Mouse (Mus musculus) hindbrain, postnatal 0 days (tissue): ENCODE results near the gene Ttll10. TPM values are rescaled to one million over a fixed set of nuclear protein-coding genes. Genes with fewer than 3 reads are reported as not detected.

Source experiments
- ATAC-seq: fragments of 200-750 bp; cut with Nextera tagmentation; 2 replicates; pipeline ENCODE4 v1.8.0; 2017; ENCODE audit warnings: mild to moderate bottlenecking, moderate TSS enrichment, moderate library complexity
- DNase-seq: peaks from one replicate; pipeline ENCODE4 v3.0.0-alpha.2; 2015; ENCODE audit warnings: low spot score
- H3K27ac ChIP-seq: fragments of 300-500 bp; sonication (generic); 2 replicates; pipeline ENCODE4 v1.5.1; 2014; ENCODE audit warnings: mild to moderate bottlenecking
- H3K27me3 ChIP-seq: fragments of 300-500 bp; sonication (generic); 2 replicates; pipeline ENCODE4 v1.6.1; 2014; ENCODE audit warnings: low read length, mixed read lengths; ENCODE audit not compliant: insufficient read depth
- H3K36me3 ChIP-seq: fragments of 300-500 bp; sonication (generic); 2 replicates; pipeline ENCODE4 v1.6.1; 2014; ENCODE audit warnings: low read length, mixed read lengths; ENCODE audit not compliant: insufficient read depth
- H3K4me1 ChIP-seq: fragments of 300-500 bp; sonication (generic); 2 replicates; pipeline ENCODE4 v1.6.1; 2014; ENCODE audit warnings: antibody characterized with exemption, low read length, mixed read lengths; ENCODE audit not compliant: insufficient read depth
- H3K4me2 ChIP-seq: fragments of 300-500 bp; sonication (generic); 2 replicates; pipeline ENCODE4 v1.6.1; 2014; ENCODE audit warnings: low read depth, mild to moderate bottlenecking, low read length, moderate library complexity, mixed read lengths
- H3K4me3 ChIP-seq: fragments of 300-500 bp; sonication (generic); 2 replicates; pipeline ENCODE4 v1.5.1; 2014; ENCODE audit warnings: low read length
- H3K9ac ChIP-seq: fragments of 300-500 bp; sonication (generic); replicated peaks from 2 replicates; pipeline ENCODE4 v1.6.1; 2014; ENCODE audit warnings: mild to moderate bottlenecking, low read length, moderate library complexity, mixed read lengths
- H3K9me3 ChIP-seq: fragments of 300-500 bp; sonication (generic); 2 replicates; pipeline ENCODE4 v1.6.1; 2016; ENCODE audit warnings: low read length, mixed read lengths
- CTCF ChIP-seq: IDR thresholded peaks from 2 replicates; pipeline ENCODE4 v1.5.1; 2016; ENCODE audit warnings: antibody characterized with exemption, control low read depth, low read depth
- WGBS: fragments of 180-500 bp; shearing (Covaris S2); extraction: QIAGEN DNeasy Blood & Tissue Kit; methylation state at CpG from one replicate; pipeline ENCODE4 v1.1.7; 2014; 5-methylcytosine and 5-hydroxymethylcytosine counted together
- polyA plus RNA-seq: library from polyadenylated mRNA; unstranded; fragments of >200 nt; fragmentation: Nextera tagmentation; extraction: Ambion mirVana; gene quantifications from 2 replicates; pipeline ENCODE4 v1.2.1, GENCODE M21; 2015
- total RNA-seq: library from RNA; depleted of rRNA; stranded (reverse); fragments of >200 nt; gene quantifications from 2 replicates; pipeline ENCODE4 v1.2.3, GENCODE M21; 2014

Ttll10 gene
- total and polyA plus RNA-seq, 2 experiments from 2014 or later, result 0.08 to 0.26 TPM

DNA sequence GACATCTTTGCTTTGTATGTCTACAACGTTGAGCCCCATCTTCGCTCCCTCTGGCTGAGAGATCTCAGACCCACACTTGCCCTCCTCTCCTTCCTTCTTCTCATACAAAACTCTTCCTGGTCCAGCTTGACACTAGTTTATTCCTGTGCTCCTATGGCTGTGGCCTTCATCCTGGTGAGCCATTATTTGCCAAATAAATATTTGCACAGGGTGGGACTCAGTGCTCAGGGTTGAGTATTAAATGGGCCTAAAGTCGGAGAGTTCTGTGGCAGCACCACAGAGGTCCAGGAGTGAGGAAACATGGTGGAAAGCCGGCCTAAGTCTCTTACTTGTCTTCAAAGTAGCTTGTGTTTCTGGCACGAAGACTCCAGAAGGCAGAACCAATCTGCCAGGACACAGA lies 34.5 kb upstream of the Ttll10 start:
- no peak for ATAC-seq
- WGBS, result 88% methylated on average over 5 of the region's 5 CpGs
- TF ChIP-seq CTCF, result no peak

DNA sequence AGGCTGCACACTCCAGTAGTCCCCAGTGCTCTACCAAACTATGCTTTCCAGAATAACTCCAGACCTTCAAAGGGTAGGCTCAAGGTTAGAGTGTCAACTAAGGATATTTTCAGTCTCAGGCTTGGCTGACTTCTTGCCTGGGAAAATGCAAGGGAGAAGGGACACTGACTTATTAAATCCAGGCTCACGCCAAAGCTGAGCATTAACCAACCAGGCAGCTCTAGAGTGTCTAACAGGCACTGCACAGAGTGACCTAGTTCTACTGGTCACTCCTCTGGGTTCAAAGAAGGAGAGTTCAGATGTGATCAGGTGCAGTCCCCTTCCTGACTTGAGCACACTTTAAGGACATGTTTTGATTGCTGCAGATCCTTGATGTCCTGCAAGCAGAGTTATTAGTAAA lies 33.6 kb upstream of the Ttll10 start:
- Histone ChIP-seq H3K4me1 (no peaks in the 10 kb centered on the region), H3K9ac (no peak overlapping the region), H3K27me3 (no peaks in the 10 kb centered on the region), H3K27ac (no peak overlapping the region), H3K36me3 (no peaks in the 10 kb centered on the region), H3K4me2 (no peak overlapping the region), H3K4me3 (no peak overlapping the region), H3K9me3 (no peaks in the 10 kb centered on the region)
- DNase-seq, result no peak
- no peak for TF ChIP-seq CTCF
- WGBS, result 76% methylated on average over 1 of the region's 1 CpGs
- no peak for ATAC-seq

More for the DNA sequence above, 34.5 kb upstream of the Ttll10 start:
- Histone ChIP-seq H3K4me3 (no peak overlapping the region), H3K4me1 (no peaks in the 10 kb centered on the region), H3K27ac (no peak overlapping the region), H3K27me3 (no peaks in the 10 kb centered on the region), H3K9me3 (no peaks in the 10 kb centered on the region), H3K4me2 (no peak overlapping the region), H3K36me3 (no peaks in the 10 kb centered on the region), H3K9ac (no peak overlapping the region)
- DNase-seq, result no peak

DNA sequence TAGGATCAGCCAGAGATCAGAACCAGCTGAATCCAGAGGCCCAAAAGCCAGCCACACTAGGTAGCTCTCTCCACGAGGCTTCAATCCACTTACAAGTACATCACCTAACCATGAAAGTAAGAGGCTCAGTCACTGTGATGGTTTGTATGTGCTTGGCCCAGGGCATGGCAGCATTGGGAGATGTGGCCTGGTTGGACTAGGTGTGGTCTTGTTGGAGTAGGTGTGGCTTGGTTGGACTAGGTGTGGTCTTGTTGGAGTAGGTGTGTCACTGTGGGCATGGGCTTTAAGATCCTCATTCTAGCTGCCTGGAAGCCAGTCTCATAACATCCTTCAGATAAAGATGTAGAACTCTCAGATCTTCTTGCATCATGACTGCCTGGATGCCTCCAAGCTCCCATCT lies 32.0 kb upstream of the Ttll10 start:
- no peak overlapping the region for H3K4me3 ChIP-seq
- ATAC-seq (no peak), DNase-seq (no peak)
- no peak overlapping the region for H3K4me2 ChIP-seq
- no peaks in the 10 kb centered on the region for H3K27me3 ChIP-seq
- H3K9me3 ChIP-seq, result no peaks in the 10 kb centered on the region
- no peak overlapping the region for H3K27ac ChIP-seq
- H3K36me3 ChIP-seq, result no peaks in the 10 kb centered on the region
- no peaks in the 10 kb centered on the region for H3K4me1 ChIP-seq
- WGBS, result 68% methylated on average over 1 of the region's 1 CpGs
- H3K9ac ChIP-seq, result no peak overlapping the region
- no peak for TF ChIP-seq CTCF

DNA sequence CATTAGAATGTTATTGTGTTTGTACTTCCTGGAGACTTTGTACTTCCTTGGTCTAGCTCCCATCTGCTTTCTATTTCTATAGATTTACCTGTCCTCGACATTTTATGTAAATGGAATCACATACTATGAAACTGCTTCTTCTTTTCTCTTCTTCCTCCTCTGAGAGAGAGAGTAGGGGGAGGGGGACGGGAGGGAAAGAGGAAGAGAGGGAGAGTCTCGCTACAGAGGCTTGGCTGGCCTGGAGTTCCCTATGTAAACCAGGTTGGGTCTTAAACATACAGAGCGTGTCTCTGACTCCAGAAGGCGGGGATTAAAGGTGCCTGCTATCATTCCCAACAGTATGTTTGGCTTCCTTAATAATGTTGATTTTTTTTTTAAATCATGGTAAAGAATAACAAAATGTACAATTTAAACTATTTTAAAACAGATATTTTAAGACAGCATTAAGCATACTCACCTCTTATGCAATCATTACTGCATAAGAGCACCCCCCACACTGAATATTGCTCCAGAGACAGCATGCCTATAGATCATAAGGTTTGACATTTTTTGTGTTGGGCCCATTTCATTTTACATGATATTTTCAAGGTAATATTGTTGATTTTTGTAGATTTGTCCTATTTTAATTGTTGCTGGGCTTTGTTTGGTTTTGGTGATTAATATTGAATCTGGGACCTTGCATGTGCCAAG lies 28.3 kb upstream of the Ttll10 start:
- DNase-seq, result no peak
- no peak overlapping the region for H3K27ac ChIP-seq
- 36% methylated on average over 5 of the region's 5 CpGs for WGBS

DNA sequence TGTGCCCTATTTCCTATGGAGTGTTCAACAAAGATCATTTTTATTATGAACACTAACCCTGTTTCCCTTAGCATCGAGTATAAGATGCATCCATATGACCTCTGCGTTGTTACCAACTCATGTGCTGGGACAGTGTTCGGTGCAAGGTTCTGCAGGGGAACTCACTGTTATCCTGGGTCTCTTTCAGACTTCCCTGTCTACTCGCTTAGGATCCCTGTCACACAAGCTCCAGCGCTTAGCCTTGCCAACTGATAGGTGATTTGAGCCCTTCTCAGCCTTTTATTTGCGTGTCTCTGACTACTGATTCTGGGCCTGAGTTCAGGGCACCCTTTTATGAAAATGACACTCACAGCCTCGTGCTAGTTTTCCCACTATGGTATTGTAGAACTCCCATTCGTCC lies 26.0 kb upstream of the Ttll10 start:
- no peaks in the 10 kb centered on the region for H3K27me3 ChIP-seq
- no peaks in the 10 kb centered on the region for H3K36me3 ChIP-seq
- TF ChIP-seq CTCF, result no peak
- no peaks in the 10 kb centered on the region for H3K9me3 ChIP-seq
- ATAC-seq (no peak), DNase-seq (no peak)
- H3K9ac ChIP-seq, result no peak overlapping the region
- 85% methylated on average over 8 of the region's 8 CpGs for WGBS
- H3K27ac ChIP-seq, result no peak overlapping the region
- H3K4me3 ChIP-seq, result no peak overlapping the region
- H3K4me2 ChIP-seq, result no peak overlapping the region
- H3K4me1 ChIP-seq, result no peaks in the 10 kb centered on the region

More for the DNA sequence above, 28.3 kb upstream of the Ttll10 start:
- ATAC-seq, result no peak
- Histone ChIP-seq H3K4me2 (no peak overlapping the region), H3K4me1 (no peaks in the 10 kb centered on the region), H3K4me3 (no peak overlapping the region), H3K9me3 (no peaks in the 10 kb centered on the region), H3K9ac (no peak overlapping the region), H3K36me3 (no peaks in the 10 kb centered on the region), H3K27me3 (no peaks in the 10 kb centered on the region)
- TF ChIP-seq CTCF, result no peak

DNA sequence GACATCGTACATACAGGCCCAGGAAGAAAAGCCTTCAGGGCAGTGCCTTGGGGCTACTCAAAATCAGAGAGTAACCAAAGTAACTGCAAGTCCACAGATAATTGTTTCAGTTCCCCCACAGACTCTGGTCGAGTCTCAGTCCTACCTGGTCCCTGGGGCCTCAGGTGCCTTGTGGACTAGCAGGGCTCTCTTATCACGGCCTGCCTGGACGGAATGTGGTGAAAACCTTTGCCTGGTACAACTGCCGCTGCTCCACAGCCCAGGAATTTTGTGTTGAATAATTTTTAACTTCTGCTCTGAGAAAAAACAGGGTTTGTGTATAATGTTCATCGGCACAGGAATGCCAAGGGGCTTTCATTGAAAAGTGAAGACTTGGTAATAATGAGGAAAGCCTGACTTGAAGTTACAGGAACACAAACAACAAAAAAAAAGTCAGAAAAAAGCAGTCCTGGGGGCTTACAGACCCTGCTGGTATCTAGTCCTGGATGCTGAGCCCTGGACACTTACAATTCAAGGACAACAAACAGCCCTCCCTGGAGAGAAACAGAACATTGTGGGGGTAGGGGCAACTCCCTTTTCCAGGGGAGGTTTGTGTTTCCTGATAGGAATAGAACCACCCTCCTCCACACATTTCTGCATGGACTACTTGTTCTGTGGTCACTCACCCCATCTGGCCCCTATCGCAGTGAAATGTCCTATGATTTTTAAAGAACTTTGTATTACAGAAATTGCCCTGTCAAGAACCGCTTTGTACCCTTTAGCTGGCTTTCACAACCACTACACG lies 25.1 kb upstream of the Ttll10 start:
- no peaks in the 10 kb centered on the region for H3K36me3 ChIP-seq
- no peaks in the 10 kb centered on the region for H3K4me1 ChIP-seq
- no peak overlapping the region for H3K9ac ChIP-seq
- H3K27ac ChIP-seq, result no peak overlapping the region
- TF ChIP-seq CTCF, result no peak
- H3K27me3 ChIP-seq, result no peaks in the 10 kb centered on the region
- no peaks in the 10 kb centered on the region for H3K9me3 ChIP-seq
- WGBS, result 86% methylated on average over 9 of the region's 9 CpGs
- DNase-seq (no peak), ATAC-seq (no peak)
- no peak overlapping the region for H3K4me2 ChIP-seq
- H3K4me3 ChIP-seq, result no peak overlapping the region

DNA sequence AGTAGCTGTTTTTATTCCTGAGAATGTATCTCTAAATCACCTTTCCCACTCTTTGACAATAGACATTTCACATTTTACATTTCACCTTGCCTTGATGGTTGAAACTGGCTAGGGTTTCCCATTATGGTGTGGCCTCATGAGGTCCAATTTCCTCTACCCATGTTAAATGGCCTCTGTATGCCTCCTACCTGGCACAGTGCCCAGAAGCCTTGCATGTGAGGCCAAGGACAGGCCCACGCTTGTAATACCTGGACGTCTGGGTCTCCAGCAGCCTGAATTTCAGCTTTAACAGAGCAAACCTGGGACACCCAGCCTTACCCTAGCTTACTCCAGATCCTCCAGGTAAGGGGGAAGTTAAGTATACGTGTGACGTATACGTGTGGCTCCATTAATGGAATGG lies 24.1 kb upstream of the Ttll10 start:
- no peaks in the 10 kb centered on the region for H3K4me1 ChIP-seq
- ATAC-seq (no peak), DNase-seq (no peak)
- no peak overlapping the region for H3K27ac ChIP-seq
- H3K9me3 ChIP-seq, result no peaks in the 10 kb centered on the region
- H3K9ac ChIP-seq, result no peak overlapping the region
- no peaks in the 10 kb centered on the region for H3K36me3 ChIP-seq
- H3K27me3 ChIP-seq, result no peaks in the 10 kb centered on the region
- 76% methylated on average over 5 of the region's 5 CpGs for WGBS
- H3K4me3 ChIP-seq, result no peak overlapping the region
- H3K4me2 ChIP-seq, result no peak overlapping the region
- TF ChIP-seq CTCF, result no peak
